Mouse (Mus musculus) testis, postnatal 10 days (tissue): ENCODE data around the gene Itgb3.

Experiments used
- DNase-seq: peaks from one replicate; pipeline ENCODE4 v3.0.0; 2021; ENCODE audit warnings: low spot score

Gene Itgb3

GRCm38 (mm10) chr11:104582630-104583364 is 25.0 kb upstream of the Itgb3 start:
- DNase-seq, result no peak

- DNase-seq, result no peak
These were observed 22.3 kb upstream of the Itgb3 start for GRCm38 (mm10) chr11:104585495-104585894.

GRCm38 (mm10) chr11:104587904-104588303 is 19.9 kb upstream of the Itgb3 start:
- no peak for DNase-seq

GRCm38 (mm10) chr11:104588513-104588912 is 19.3 kb upstream of the Itgb3 start:
- no peak for DNase-seq

GRCm38 (mm10) chr11:104589570-104589969 is 18.2 kb upstream of the Itgb3 start:
- DNase-seq, result no peak

GRCm38 (mm10) chr11:104590148-104590547 is 17.7 kb upstream of the Itgb3 start:
- DNase-seq, result peak; percentile 83

GRCm38 (mm10) chr11:104592066-104592835 is 15.5 kb upstream of the Itgb3 start:
- DNase-seq, result peak; percentile 64

- no peak for DNase-seq
These were observed 11.4 kb upstream of the Itgb3 start for GRCm38 (mm10) chr11:104596365-104596764.

GRCm38 (mm10) chr11:104599265-104599945 is 8.4 kb upstream of the Itgb3 start:
- no peak for DNase-seq

- no peak for DNase-seq
These were observed 7.1 kb upstream of the Itgb3 start for GRCm38 (mm10) chr11:104600675-104601074.

- DNase-seq, result no peak
These were observed 3.6 kb upstream of the Itgb3 start for GRCm38 (mm10) chr11:104604192-104604591.

GRCm38 (mm10) chr11:104608249-104608920 is 585 bp downstream of the Itgb3 start:
- no peak for DNase-seq

- DNase-seq, result no peak
These were observed 1.4 kb downstream of the Itgb3 start for GRCm38 (mm10) chr11:104609033-104609684.

- DNase-seq, result no peak
These were observed 1.9 kb downstream of the Itgb3 start for GRCm38 (mm10) chr11:104609733-104610132.

- no peak for DNase-seq
These were observed 3.9 kb downstream of the Itgb3 start for GRCm38 (mm10) chr11:104611579-104612151.

GRCm38 (mm10) chr11:104613551-104613950 is 5.8 kb downstream of the Itgb3 start:
- no peak for DNase-seq

- DNase-seq, result no peak
These were observed 6.3 kb downstream of the Itgb3 start for GRCm38 (mm10) chr11:104614130-104614529.

GRCm38 (mm10) chr11:104616182-104616581 is 8.4 kb downstream of the Itgb3 start:
- no peak for DNase-seq

- DNase-seq, result no peak
These were observed 10.9 kb downstream of the Itgb3 start for GRCm38 (mm10) chr11:104618638-104619076.

GRCm38 (mm10) chr11:104619084-104620022 is 11.6 kb downstream of the Itgb3 start:
- DNase-seq, result no peak
